Comparison of ENCODE assay signal across 22 mouse cellular contexts in genomic region chr10:53156374-53156773, GRCm38 (mm10).
DNase-seq lines count a peak whose midpoint lies in the region; ATAC-seq and TF ChIP-seq lines count a peak whose summit lies in the region.
"Had no signal": no experiment of that assay in that cellular context is flagged by ENCODE, and none has a peak within 500 bp of the region (broad histone marks: within the 10 kb centered on the region; RNA-seq: fewer than 3 reads in every experiment).

No protein-coding gene starts in this region.

- H3K4me2 ChIP-seq in lung, embryonic 14.5 days, result no peak overlapping the region
- no peak overlapping the region for H3K4me2 ChIP-seq in stomach, embryonic 16.5 days (ENCODE audit: low read depth, low read length)
- H3K4me2 ChIP-seq: embryonic facial prominence, embryonic 13.5 days; heart, embryonic 13.5 days had no signal

- peak; percentile 23 for DNase-seq in lung, embryonic 14.5 days
- DNase-seq in lung, postnatal 10 days, result no peak
- DNase-seq in ZHBTc4 (ENCODE audit: low read depth, low spot score), result peak; percentile 49
- DNase-seq in embryonic facial prominence, embryonic 10.5 days (ENCODE audit: low spot score), result peak; percentile 57
- no peak for DNase-seq in cerebellum, postnatal 14 days
- no peak for DNase-seq in layer of hippocampus, adult 11-12 months (ENCODE audit: low spot score)
- DNase-seq: adrenal gland, postnatal 25 days; cerebellum, adult 11-12 months; cerebellum, postnatal 25 days; kidney, adult 8-10 months; kidney, postnatal 25 days; midbrain, embryonic 14.5 days; right cerebral cortex, postnatal 14 days; spleen, adult 18-20 months had no signal

- no peaks in the 10 kb centered on the region for H3K9me3 ChIP-seq in lung, embryonic 14.5 days (ENCODE audit: low read depth, low read length)
- H3K9me3 ChIP-seq in embryonic facial prominence, embryonic 10.5 days, result no peaks in the 10 kb centered on the region
- no peaks in the 10 kb centered on the region for H3K9me3 ChIP-seq in stomach, embryonic 16.5 days (replicated peaks; ENCODE audit: control insufficient read depth, low read length)
- H3K9me3 ChIP-seq: embryonic facial prominence, embryonic 13.5 days; heart, embryonic 13.5 days had no signal

- H3K36me3 ChIP-seq in lung, embryonic 14.5 days (ENCODE audit: insufficient read depth), result no peaks in the 10 kb centered on the region
- H3K36me3 ChIP-seq in embryonic facial prominence, embryonic 10.5 days (replicated peaks), result no peaks in the 10 kb centered on the region
- no peaks in the 10 kb centered on the region for H3K36me3 ChIP-seq in stomach, embryonic 16.5 days (ENCODE audit: control insufficient read depth, insufficient read depth, low read length)
- H3K36me3 ChIP-seq: embryonic facial prominence, embryonic 13.5 days; heart, embryonic 13.5 days had no signal

- WGBS in lung, embryonic 14.5 days, result 36% methylated on average over 7 of the region's 7 CpGs
- WGBS in embryonic facial prominence, embryonic 10.5 days, result 29% methylated on average over 7 of the region's 7 CpGs
- WGBS in stomach, embryonic 16.5 days, result 33% methylated on average over 7 of the region's 7 CpGs

- H3K4me1 ChIP-seq in lung, embryonic 14.5 days (ENCODE audit: insufficient read depth), result no peaks in the 10 kb centered on the region
- H3K4me1 ChIP-seq in embryonic facial prominence, embryonic 10.5 days, result peaks cover 19% of the 10 kb centered on the region
- 0 out of 2 replicates have a peak, but pooled peaks cover 4% of the 10 kb centered on the region for H3K4me1 ChIP-seq in stomach, embryonic 16.5 days (ENCODE audit: control insufficient read depth, insufficient read depth, low read length)
- H3K4me1 ChIP-seq: embryonic facial prominence, embryonic 13.5 days had no signal

- no peak overlapping the region for H3K4me3 ChIP-seq in lung, embryonic 14.5 days (ENCODE audit: low read depth, low read length)
- H3K4me3 ChIP-seq in embryonic facial prominence, embryonic 10.5 days, result no peak overlapping the region
- H3K4me3 ChIP-seq in stomach, embryonic 16.5 days (replicated peaks; ENCODE audit: low read length), result no peak overlapping the region
- H3K4me3 ChIP-seq: embryonic facial prominence, embryonic 13.5 days; heart, embryonic 13.5 days; myocyte had no signal

- no peak overlapping the region for H3K9ac ChIP-seq in lung, embryonic 14.5 days
- H3K9ac ChIP-seq in stomach, embryonic 16.5 days (ENCODE audit: low read length), result no peak overlapping the region
- H3K9ac ChIP-seq: embryonic facial prominence, embryonic 13.5 days; heart, embryonic 13.5 days; liver, embryonic 14.5 days had no signal

- H3K27me3 ChIP-seq in lung, embryonic 14.5 days (ENCODE audit: insufficient read depth, low read length), result no peaks in the 10 kb centered on the region
- no peaks in the 10 kb centered on the region for H3K27me3 ChIP-seq in embryonic facial prominence, embryonic 10.5 days (replicated peaks; ENCODE audit: low read depth, poor library complexity, severe bottlenecking)
- H3K27me3 ChIP-seq in stomach, embryonic 16.5 days (ENCODE audit: control insufficient read depth, insufficient read depth, low read length), result no peaks in the 10 kb centered on the region
- H3K27me3 ChIP-seq: embryonic facial prominence, embryonic 13.5 days; heart, embryonic 13.5 days; Patski had no signal

- no peak overlapping the region for H3K27ac ChIP-seq in lung, embryonic 14.5 days (ENCODE audit: low read depth)
- no peak overlapping the region for H3K27ac ChIP-seq in embryonic facial prominence, embryonic 10.5 days (replicated peaks)
- no peak overlapping the region for H3K27ac ChIP-seq in stomach, embryonic 16.5 days (ENCODE audit: low read length)
- H3K27ac ChIP-seq: embryonic facial prominence, embryonic 13.5 days; heart, embryonic 13.5 days; hindbrain, postnatal 0 days; liver, embryonic 14.5 days had no signal

- no peak for ATAC-seq in lung, embryonic 14.5 days (ENCODE audit: insufficient read depth)
- ATAC-seq in stomach, embryonic 16.5 days (ENCODE audit: insufficient read depth, low FRiP score), result peak; percentile 17; the same call in 1 of the 2 replicates
- ATAC-seq: forebrain, embryonic 14.5 days; hindbrain, postnatal 0 days; Patski had no signal

- TF ChIP-seq CTCF in lung, embryonic 14.5 days (IDR thresholded peaks at IDR 0.05; ENCODE audit: low read depth), result no peak

Comparison
In these comparisons a context has a peak if more than half of its experiments do, and no peak if none do; other contexts are left out.
1. DNase-seq: peak in lung, embryonic 14.5 days (single experiment), ZHBTc4 (single experiment) and embryonic facial prominence, embryonic 10.5 days (single experiment); none in lung, postnatal 10 days (single experiment), cerebellum, postnatal 14 days (0 of 2) and layer of hippocampus, adult 11-12 months (single experiment).